Mouse (Mus musculus): ENCODE measurements at regions not wholly inside any gene's neighbourhood (a gene's known extent, or its start where the extent isn't known, plus 50 kb on each side); places are given as distances from the start of the nearest gene placed in this dataset.

DNA sequence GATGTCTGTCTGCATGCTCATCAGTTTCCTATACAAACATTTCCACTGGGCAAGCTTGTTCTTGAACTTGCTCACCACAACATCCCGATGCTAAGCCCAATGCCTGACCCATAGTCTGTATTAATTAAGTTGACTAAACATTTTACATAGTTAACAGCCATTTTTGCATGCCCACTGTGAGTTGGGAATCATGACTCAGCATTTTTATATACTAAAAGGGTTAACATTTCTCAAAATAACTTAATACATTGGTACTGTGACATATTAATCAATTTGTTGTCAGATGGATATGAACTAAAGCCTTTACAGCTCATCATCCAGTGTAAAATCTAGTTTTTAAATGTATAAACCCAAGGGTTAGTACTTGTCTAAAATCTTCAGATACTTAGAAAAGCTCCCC lies 1461.4 kb downstream of the Slc22a22 start:
- DNase-seq (ENCODE audit: low spot score) = no peak
- no peaks in the 10 kb centered on the region for H3K27me3 ChIP-seq (replicated peaks; ENCODE audit: low read depth, poor library complexity, severe bottlenecking)
- WGBS = 92% methylated on average over 1 of the region's 1 CpGs
- no peak overlapping the region for H3K4me3 ChIP-seq
- H3K27ac ChIP-seq (replicated peaks) = no peak overlapping the region
- no peaks in the 10 kb centered on the region for H3K9me3 ChIP-seq
- no peaks in the 10 kb centered on the region for H3K4me1 ChIP-seq
- no peaks in the 10 kb centered on the region for H3K36me3 ChIP-seq (replicated peaks)

DNA sequence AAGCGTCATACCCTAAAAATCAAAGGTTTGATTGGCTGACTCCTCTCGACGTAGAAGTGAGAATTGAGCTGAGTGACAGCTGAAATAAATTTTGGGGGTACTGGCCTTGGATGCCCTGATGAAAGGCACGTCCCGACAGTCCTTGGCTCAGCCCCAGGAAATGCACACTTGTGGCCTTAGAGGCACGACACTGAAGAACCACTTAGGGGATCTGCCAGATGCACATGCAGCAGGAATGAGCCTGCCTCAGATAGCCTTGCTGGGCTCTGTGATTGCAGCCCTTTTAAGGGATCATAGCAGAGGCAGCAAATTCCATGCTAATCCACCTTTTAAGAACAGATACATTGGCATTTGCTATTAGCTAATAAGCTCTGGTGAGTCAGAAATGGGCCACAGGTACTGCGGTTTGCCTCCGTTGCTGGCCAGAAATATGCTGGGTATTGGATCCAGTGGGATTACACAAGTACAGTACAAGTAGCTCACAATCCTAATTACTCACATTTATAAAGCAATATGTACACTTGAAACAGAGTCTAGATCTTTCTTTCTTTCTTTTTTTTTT lies 1463.3 kb downstream of the Slc22a22 start:
- H3K4me3 ChIP-seq = no peak overlapping the region
- no peaks in the 10 kb centered on the region for H3K9me3 ChIP-seq
- no peak overlapping the region for H3K27ac ChIP-seq (replicated peaks)
- no peak for DNase-seq (ENCODE audit: low spot score)
- no peaks in the 10 kb centered on the region for H3K27me3 ChIP-seq (replicated peaks; ENCODE audit: low read depth, poor library complexity, severe bottlenecking)
- H3K4me1 ChIP-seq = no peaks in the 10 kb centered on the region
- WGBS = 75% methylated on average over 8 of the region's 8 CpGs
- no peaks in the 10 kb centered on the region for H3K36me3 ChIP-seq (replicated peaks)

DNA sequence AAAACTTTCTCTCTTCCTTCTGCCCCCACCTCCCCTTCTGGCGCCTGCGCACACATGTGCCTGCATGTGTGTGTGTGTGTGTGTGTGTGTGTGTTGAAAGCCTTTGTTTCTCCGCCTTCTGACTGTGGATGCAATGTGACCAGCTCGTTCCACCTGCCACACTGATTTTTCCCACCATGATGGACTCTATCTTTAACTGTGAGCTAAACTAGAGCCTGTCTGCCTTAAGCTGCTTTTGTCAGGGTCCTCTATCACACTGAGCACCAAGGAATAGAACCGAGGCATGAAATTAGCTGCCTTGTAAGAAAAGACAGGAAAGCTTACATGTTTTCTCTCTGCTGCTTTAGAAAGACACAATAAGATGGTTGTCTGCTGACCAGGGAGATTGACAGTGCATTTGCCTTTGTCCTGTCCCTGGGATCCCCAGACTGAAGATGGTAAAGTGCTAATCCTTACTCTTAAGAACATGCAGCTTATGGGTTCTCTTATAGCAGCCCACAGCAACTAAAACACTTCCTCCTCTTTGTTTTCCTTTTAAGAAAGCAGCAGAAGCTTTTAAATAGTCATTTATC lies 1468.7 kb downstream of the Slc22a22 start:
- no peak for DNase-seq (ENCODE audit: low spot score)
- Histone ChIP-seq H3K4me3 (no peak overlapping the region), H3K27me3 (replicated peaks; ENCODE audit: low read depth, poor library complexity, severe bottlenecking) (no peaks in the 10 kb centered on the region), H3K9me3 (no peaks in the 10 kb centered on the region), H3K4me1 (no peaks in the 10 kb centered on the region), H3K36me3 (replicated peaks) (no peaks in the 10 kb centered on the region), H3K27ac (replicated peaks) (no peak overlapping the region)
- WGBS = 63% methylated on average over 5 of the region's 5 CpGs

DNA sequence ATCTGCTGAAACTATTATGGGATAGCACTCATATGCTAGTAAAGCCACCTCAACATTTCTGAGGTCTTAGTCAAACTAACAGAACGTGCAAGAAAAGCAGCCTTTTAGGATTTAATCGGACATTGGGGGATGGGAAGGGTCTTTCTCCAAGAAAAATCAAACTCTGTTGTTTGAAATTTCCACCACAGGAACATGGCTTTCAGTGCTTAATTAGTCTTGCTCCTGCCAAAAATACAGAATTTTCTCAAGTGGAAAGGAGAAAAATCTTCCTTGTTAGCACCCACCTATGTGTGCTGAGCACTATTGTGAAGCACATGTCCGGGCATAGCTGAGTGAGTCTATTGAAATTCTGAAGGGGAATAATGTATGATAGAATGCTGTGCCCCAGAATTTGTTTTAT lies 1470.0 kb downstream of the Slc22a22 start:
- no peak overlapping the region for H3K4me3 ChIP-seq
- H3K36me3 ChIP-seq (replicated peaks) = no peaks in the 10 kb centered on the region
- DNase-seq (ENCODE audit: low spot score) = no peak
- H3K27ac ChIP-seq (replicated peaks) = no peak overlapping the region
- H3K27me3 ChIP-seq (replicated peaks; ENCODE audit: low read depth, poor library complexity, severe bottlenecking) = no peaks in the 10 kb centered on the region
- no peaks in the 10 kb centered on the region for H3K9me3 ChIP-seq
- H3K4me1 ChIP-seq = no peaks in the 10 kb centered on the region
- 86% methylated on average over 3 of the region's 3 CpGs for WGBS

DNA sequence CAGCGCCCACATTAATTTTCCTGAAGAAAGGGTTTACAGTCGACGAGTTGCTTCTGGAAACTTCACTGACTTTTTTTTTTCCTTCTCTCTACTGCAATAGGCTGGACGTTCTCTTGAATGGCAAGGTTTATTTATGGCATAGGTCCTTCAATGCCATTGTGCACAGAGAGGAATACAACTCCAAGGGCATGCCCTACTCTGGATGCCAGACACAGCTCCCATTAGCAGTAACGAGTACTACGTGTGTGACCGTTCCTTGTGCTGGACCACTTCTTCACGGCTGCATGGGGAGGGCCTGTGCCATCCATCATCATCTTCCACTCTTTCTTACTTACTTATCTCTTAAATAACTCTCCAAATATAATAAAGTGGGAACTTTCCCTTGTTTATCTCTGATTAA lies 1472.1 kb downstream of the Slc22a22 start:
- Histone ChIP-seq H3K9me3 (no peaks in the 10 kb centered on the region), H3K36me3 (replicated peaks) (no peaks in the 10 kb centered on the region), H3K4me1 (no peaks in the 10 kb centered on the region), H3K27me3 (replicated peaks; ENCODE audit: low read depth, poor library complexity, severe bottlenecking) (no peaks in the 10 kb centered on the region), H3K4me3 (no peak overlapping the region), H3K27ac (replicated peaks) (no peak overlapping the region)
- DNase-seq (ENCODE audit: low spot score) = no peak
- 87% methylated on average over 8 of the region's 8 CpGs for WGBS

DNA sequence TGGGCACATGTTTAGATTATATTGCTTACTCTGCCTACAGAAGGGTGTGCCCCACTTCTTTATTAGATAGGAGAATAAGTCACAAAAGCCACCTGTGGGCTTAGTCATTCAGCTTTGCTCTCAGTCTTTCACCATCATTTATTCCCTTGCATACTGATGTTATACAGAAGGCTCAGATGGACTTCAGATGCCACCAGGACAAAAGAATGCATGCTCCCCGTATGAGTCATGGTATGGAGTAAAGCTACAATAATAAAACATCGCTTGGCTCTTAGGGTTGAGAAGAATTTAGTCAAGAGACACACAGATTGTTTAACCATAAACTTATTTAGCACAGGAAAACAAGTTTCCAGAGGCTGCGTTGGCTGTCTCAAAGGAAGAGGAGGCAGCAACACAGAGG lies 1473.5 kb downstream of the Slc22a22 start:
- DNase-seq (ENCODE audit: low spot score) = no peak
- no peaks in the 10 kb centered on the region for H3K4me1 ChIP-seq
- H3K27me3 ChIP-seq (replicated peaks; ENCODE audit: low read depth, poor library complexity, severe bottlenecking) = no peaks in the 10 kb centered on the region
- H3K27ac ChIP-seq (replicated peaks) = no peak overlapping the region
- no peak overlapping the region for H3K4me3 ChIP-seq
- H3K9me3 ChIP-seq = no peaks in the 10 kb centered on the region
- H3K36me3 ChIP-seq (replicated peaks) = no peaks in the 10 kb centered on the region
- WGBS = 91% methylated on average over 3 of the region's 3 CpGs

DNA sequence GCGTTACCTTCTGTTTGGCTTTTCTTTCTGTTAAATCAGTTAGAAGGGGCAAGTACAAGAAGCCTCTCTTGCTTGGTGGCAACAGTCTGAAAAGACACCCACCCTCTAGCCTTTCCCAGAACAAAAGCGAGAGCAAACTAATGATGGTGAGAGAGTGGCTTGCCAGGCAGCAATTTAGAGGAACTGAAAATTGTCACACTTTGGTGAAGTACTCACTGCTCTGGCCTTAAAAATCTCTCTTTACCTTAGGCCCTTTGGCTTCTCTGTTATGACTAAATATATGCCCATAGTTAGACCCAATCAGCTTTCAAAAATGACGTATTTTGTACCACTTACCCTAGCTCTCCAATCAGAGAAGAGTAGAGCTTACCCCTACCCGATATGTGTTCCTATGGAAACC lies 1477.8 kb downstream of the Slc22a22 start:
- Histone ChIP-seq H3K9me3 (no peaks in the 10 kb centered on the region), H3K4me3 (no peak overlapping the region), H3K27ac (replicated peaks) (no peak overlapping the region), H3K4me1 (no peaks in the 10 kb centered on the region), H3K27me3 (replicated peaks; ENCODE audit: low read depth, poor library complexity, severe bottlenecking) (no peaks in the 10 kb centered on the region), H3K36me3 (replicated peaks) (no peaks in the 10 kb centered on the region)
- no peak for DNase-seq (ENCODE audit: low spot score)
- 88% methylated on average over 4 of the region's 4 CpGs for WGBS

DNA sequence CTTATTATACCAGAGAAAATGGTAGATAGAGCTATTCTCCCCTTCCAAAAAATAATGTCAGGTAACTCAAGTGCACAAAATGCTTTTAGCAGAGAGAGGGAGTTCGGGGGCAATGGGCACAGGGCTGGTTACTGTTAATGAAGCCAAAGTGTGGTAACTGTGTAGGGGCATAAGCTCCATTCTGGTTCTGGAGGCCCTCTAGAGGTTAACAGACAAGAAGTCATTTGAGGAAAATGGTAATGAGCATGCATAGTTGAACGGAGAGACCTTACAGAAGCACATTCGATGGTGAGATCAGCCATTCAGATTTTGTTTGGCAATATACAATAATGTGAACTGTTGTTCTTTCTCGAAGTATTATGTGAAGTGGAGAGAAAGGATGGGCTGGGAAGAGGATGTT lies 1479.4 kb downstream of the Slc22a22 start:
- no peak for DNase-seq (ENCODE audit: low spot score)
- Histone ChIP-seq H3K9me3 (no peaks in the 10 kb centered on the region), H3K27ac (replicated peaks) (no peak overlapping the region), H3K36me3 (replicated peaks) (no peaks in the 10 kb centered on the region), H3K27me3 (replicated peaks; ENCODE audit: low read depth, poor library complexity, severe bottlenecking) (no peaks in the 10 kb centered on the region), H3K4me1 (no peaks in the 10 kb centered on the region), H3K4me3 (no peak overlapping the region)
- 84% methylated on average over 4 of the region's 4 CpGs for WGBS

DNA sequence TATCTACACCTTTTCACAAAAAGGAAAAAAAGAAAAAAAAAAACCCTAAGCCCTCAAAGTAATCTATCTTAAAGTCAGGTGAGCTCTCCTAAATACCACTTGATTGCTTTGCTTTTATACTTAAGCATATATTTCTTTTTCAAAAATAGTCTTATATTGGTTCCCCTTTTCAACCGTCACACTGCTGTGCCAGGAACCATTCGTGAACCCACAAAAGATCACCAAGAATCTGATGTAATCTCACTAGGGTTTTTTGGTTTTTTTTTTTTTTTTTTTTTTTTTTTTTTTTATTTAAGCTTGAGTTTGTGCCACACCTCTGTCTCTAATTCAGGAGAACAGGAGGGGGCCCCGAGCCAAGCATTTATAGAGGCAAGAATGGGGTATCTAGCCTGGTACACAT lies 1482.7 kb downstream of the Slc22a22 start:
- H3K27ac ChIP-seq (replicated peaks) = no peak overlapping the region
- no peaks in the 10 kb centered on the region for H3K36me3 ChIP-seq (replicated peaks)
- H3K9me3 ChIP-seq = no peaks in the 10 kb centered on the region
- no peak for DNase-seq (ENCODE audit: low spot score)
- 83% methylated on average over 3 of the region's 3 CpGs for WGBS
- no peaks in the 10 kb centered on the region for H3K4me1 ChIP-seq
- no peak overlapping the region for H3K4me3 ChIP-seq
- H3K27me3 ChIP-seq (replicated peaks; ENCODE audit: low read depth, poor library complexity, severe bottlenecking) = no peaks in the 10 kb centered on the region

DNA sequence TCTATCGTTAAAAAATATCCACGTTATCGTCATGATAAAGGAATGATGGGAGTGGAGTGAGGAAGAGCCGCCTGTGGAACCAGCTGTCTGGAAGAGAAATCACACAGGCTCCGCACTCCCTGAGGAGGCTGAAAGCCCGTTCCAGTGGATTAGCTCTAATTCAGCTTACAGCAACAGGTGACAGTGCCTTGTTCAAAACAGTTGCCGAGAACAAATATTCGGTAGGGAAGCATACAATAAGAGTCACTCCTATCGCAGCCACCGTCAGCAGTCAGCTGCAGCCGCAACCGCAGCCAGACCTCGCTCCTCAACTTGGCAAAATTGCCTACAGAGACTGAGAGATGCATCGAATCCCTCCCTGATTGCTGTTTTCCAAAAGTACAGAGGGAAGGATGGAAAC lies 1501.6 kb downstream of the Slc22a22 start:
- Histone ChIP-seq H3K36me3 (replicated peaks) (no peaks in the 10 kb centered on the region), H3K27me3 (replicated peaks; ENCODE audit: low read depth, poor library complexity, severe bottlenecking) (no peaks in the 10 kb centered on the region), H3K4me1 (no peaks in the 10 kb centered on the region), H3K4me3 (no peak overlapping the region), H3K9me3 (no peaks in the 10 kb centered on the region), H3K27ac (replicated peaks) (no peak overlapping the region)
- whole genome bisulfite sequencing = 83% methylated on average over 14 of the region's 14 CpGs
- DNase-seq (ENCODE audit: low spot score) = no peak

DNA sequence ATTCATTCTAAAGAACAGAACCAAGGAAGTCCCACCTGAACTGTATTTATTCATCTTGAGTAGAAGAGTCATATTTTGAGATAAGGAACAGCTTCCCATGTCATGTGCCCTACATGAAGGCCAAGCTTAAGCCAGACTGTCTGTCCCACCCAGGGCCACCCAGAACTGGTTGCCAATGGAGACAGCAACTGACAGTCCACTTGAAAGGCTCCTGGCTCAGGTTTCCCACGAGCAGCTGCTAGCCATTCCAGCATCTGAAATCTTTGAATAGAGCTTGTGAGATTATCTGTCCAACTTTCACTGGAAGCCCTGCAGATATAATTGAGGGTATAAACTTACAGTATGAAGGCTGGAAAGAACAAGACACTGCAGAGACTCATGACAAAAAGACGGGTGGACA lies 1510.6 kb downstream of the Slc22a22 start:
- DNase-seq (ENCODE audit: low spot score) = peak; percentile 54
- Histone ChIP-seq H3K27ac (replicated peaks) (no peak overlapping the region), H3K4me3 (no peak overlapping the region), H3K9me3 (no peaks in the 10 kb centered on the region), H3K27me3 (replicated peaks; ENCODE audit: low read depth, poor library complexity, severe bottlenecking) (no peaks in the 10 kb centered on the region), H3K36me3 (replicated peaks) (no peaks in the 10 kb centered on the region), H3K4me1 (peaks cover 8% of the 10 kb centered on the region; the same call in 1 of the 2 replicates)
- WGBS = 37% methylated on average over 2 of the region's 2 CpGs

DNA sequence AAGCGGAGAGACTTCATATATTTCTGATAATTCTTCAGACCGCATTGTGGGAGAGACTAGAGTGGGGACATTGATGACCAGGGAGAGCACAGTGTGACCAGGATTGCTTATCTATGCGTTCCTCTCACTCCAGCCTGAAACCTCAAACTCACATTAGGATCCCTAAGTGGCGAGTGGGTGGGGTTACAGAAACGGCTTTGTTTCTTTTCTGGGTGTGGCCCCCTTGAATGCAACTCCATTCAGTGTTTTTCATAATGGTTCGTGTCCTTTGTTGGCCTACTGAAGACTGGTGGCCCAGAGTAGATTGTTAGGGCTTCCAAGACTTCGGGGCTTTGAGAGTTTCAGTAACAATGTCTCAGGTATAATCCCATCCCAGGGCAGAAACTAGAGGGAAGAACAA lies 1512.1 kb downstream of the Slc22a22 start:
- H3K27me3 ChIP-seq (replicated peaks; ENCODE audit: low read depth, poor library complexity, severe bottlenecking) = no peaks in the 10 kb centered on the region
- H3K4me1 ChIP-seq = peaks cover 8% of the 10 kb centered on the region; the same call in 1 of the 2 replicates
- DNase-seq (ENCODE audit: low spot score) = no peak
- no peak overlapping the region for H3K4me3 ChIP-seq
- H3K36me3 ChIP-seq (replicated peaks) = no peaks in the 10 kb centered on the region
- no peak overlapping the region for H3K27ac ChIP-seq (replicated peaks)
- 76% methylated on average over 7 of the region's 7 CpGs for WGBS
- H3K9me3 ChIP-seq = no peaks in the 10 kb centered on the region

DNA sequence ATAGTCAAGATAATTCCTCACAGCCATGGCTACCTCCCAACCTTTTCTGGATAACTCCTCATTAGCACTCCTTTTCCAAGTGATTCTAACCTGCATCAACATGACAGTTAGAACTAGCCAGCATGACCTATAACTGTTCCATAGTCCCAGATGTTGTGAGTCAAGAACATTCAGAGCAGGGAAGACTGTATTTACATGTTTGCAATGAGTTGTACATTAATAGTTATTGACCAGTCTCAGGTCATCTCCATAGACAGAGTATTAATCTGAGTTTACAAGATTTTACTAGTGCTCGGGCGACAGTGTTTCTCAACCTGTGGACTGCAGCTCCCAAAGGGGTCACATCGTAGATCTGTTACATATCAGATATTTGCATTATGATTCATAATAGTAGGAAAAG lies 1515.3 kb downstream of the Slc22a22 start:
- DNase-seq (ENCODE audit: low spot score) = no peak
- Histone ChIP-seq H3K4me3 (no peak overlapping the region), H3K36me3 (replicated peaks) (no peaks in the 10 kb centered on the region), H3K27me3 (replicated peaks; ENCODE audit: low read depth, poor library complexity, severe bottlenecking) (no peaks in the 10 kb centered on the region), H3K27ac (replicated peaks) (no peak overlapping the region), H3K4me1 (peaks cover 8% of the 10 kb centered on the region; the same call in 1 of the 2 replicates), H3K9me3 (no peaks in the 10 kb centered on the region)
- 92% methylated on average over 3 of the region's 3 CpGs for WGBS

All from embryonic facial prominence, embryonic 10.5 days (tissue).